Mouse (Mus musculus) E14TG2a.4 (cell line): Measurements from ENCODE around the gene Ddc.

Source experiments
- CTCF ChIP-seq: conservative IDR thresholded peaks from 2 replicates; pipeline ENCODE4 v1.5.1; 2014; ENCODE audit warnings: low read length
- NANOG ChIP-seq: IDR thresholded peaks from 2 replicates; pipeline ENCODE4 v1.6.1; 2014; ENCODE audit warnings: borderline replicate concordance, low read length, mixed read lengths
- POU5F1 ChIP-seq: IDR thresholded peaks from 2 replicates; pipeline ENCODE4 v1.6.1; 2014; ENCODE audit warnings: low read length, borderline replicate concordance

GRCm38 (mm10) chr11:11809404-11810175 is 88.4 kb downstream of the Ddc start:
- TF ChIP-seq CTCF (no peak), POU5F1 (no peak), NANOG (peak; percentile 19; the same call in 1 of the 2 replicates)
